Mouse (Mus musculus): ENCODE data around the gene Zp2. TPM values are rescaled to one million over a fixed set of nuclear protein-coding genes. Genes with fewer than 3 reads are reported as not detected.

Gene Zp2
- polyA plus RNA-seq (2015; fragmentation: Nextera tagmentation; extraction: Ambion mirVana): not detected in 2 replicates

GRCm38 (mm10) chr7:120145191-120145590 lies at the start of gene Zp2:
TSS of gene Zp2 (minus strand) at chr7:120145291.
- H3K4me1 ChIP-seq: no peaks in the 10 kb centered on the region
- H3K27me3 ChIP-seq: no peaks in the 10 kb centered on the region
- H3K36me3 ChIP-seq: no peaks in the 10 kb centered on the region
- H3K9ac ChIP-seq: no peak within 1 kb of the TSS
- no peak within 1 kb of the TSS for H3K4me3 ChIP-seq
- H3K9me3 ChIP-seq: no peaks in the 10 kb centered on the region
- ATAC-seq (ENCODE audit: insufficient number of reproducible peaks, insufficient read depth, low FRiP score, low TSS enrichment, low read depth): no peak
- WGBS: 83% methylated on average over 9 of the region's 9 CpGs
- no peak within 1 kb of the TSS for H3K27ac ChIP-seq
- no peak within 1 kb of the TSS for H3K4me2 ChIP-seq

GRCm38 (mm10) chr7:120192816-120193215 lies 47.7 kb upstream of the Zp2 start:
- H3K4me2 ChIP-seq: no peak overlapping the region
- WGBS: 70% methylated on average over 6 of the region's 6 CpGs

GRCm38 (mm10) chr7:120192207-120192606 lies 47.1 kb upstream of the Zp2 start:
- no peak overlapping the region for H3K9ac ChIP-seq
- H3K4me3 ChIP-seq: no peak overlapping the region
- no peak overlapping the region for H3K4me2 ChIP-seq
- H3K36me3 ChIP-seq: no peaks in the 10 kb centered on the region
- peaks cover 18% of the 10 kb centered on the region for H3K4me1 ChIP-seq
- H3K27me3 ChIP-seq: no peaks in the 10 kb centered on the region
- 28% methylated on average over 3 of the region's 3 CpGs for WGBS
- ATAC-seq (ENCODE audit: insufficient number of reproducible peaks, insufficient read depth, low FRiP score, low TSS enrichment, low read depth): no peak
- no peak overlapping the region for H3K27ac ChIP-seq
- no peaks in the 10 kb centered on the region for H3K9me3 ChIP-seq

More at GRCm38 (mm10) chr7:120192816-120193215, 47.7 kb upstream of the Zp2 start:
- Histone ChIP-seq H3K4me1 (peaks cover 18% of the 10 kb centered on the region), H3K36me3 (no peaks in the 10 kb centered on the region), H3K9ac (no peak overlapping the region), H3K27ac (no peak overlapping the region), H3K9me3 (no peaks in the 10 kb centered on the region), H3K27me3 (no peaks in the 10 kb centered on the region), H3K4me3 (no peak overlapping the region)
- ATAC-seq (ENCODE audit: insufficient number of reproducible peaks, insufficient read depth, low FRiP score, low TSS enrichment, low read depth): no peak

GRCm38 (mm10) chr7:120190150-120190665 lies 45.1 kb upstream of the Zp2 start:
- Histone ChIP-seq H3K27me3 (no peaks in the 10 kb centered on the region), H3K4me1 (peaks cover 18% of the 10 kb centered on the region), H3K9me3 (no peaks in the 10 kb centered on the region), H3K4me2 (no peak overlapping the region), H3K27ac (no peak overlapping the region), H3K9ac (no peak overlapping the region), H3K4me3 (no peak overlapping the region), H3K36me3 (no peaks in the 10 kb centered on the region)
- WGBS: 43% methylated on average over 8 of the region's 8 CpGs
- no peak for ATAC-seq (ENCODE audit: insufficient number of reproducible peaks, insufficient read depth, low FRiP score, low TSS enrichment, low read depth)

GRCm38 (mm10) chr7:120189369-120190149 lies 44.5 kb upstream of the Zp2 start:
- WGBS: 56% methylated on average over 8 of the region's 8 CpGs
- H3K36me3 ChIP-seq: no peaks in the 10 kb centered on the region
- peaks cover 18% of the 10 kb centered on the region for H3K4me1 ChIP-seq
- H3K4me3 ChIP-seq: no peak overlapping the region
- H3K27me3 ChIP-seq: no peaks in the 10 kb centered on the region
- H3K9me3 ChIP-seq: no peaks in the 10 kb centered on the region
- no peak overlapping the region for H3K9ac ChIP-seq
- no peak overlapping the region for H3K4me2 ChIP-seq
- no peak overlapping the region for H3K27ac ChIP-seq
- ATAC-seq (ENCODE audit: insufficient number of reproducible peaks, insufficient read depth, low FRiP score, low TSS enrichment, low read depth): no peak

GRCm38 (mm10) chr7:120188946-120189345 lies 43.9 kb upstream of the Zp2 start:
- Histone ChIP-seq H3K27ac (no peak overlapping the region), H3K9ac (no peak overlapping the region), H3K4me2 (no peak overlapping the region), H3K4me3 (no peak overlapping the region), H3K4me1 (peaks cover 18% of the 10 kb centered on the region), H3K36me3 (no peaks in the 10 kb centered on the region), H3K27me3 (no peaks in the 10 kb centered on the region), H3K9me3 (no peaks in the 10 kb centered on the region)
- no peak for ATAC-seq (ENCODE audit: insufficient number of reproducible peaks, insufficient read depth, low FRiP score, low TSS enrichment, low read depth)
- WGBS: 86% methylated on average over 5 of the region's 5 CpGs

- Histone ChIP-seq H3K9me3 (no peaks in the 10 kb centered on the region), H3K27ac (no peak overlapping the region), H3K9ac (no peak overlapping the region), H3K4me1 (peaks cover 10% of the 10 kb centered on the region), H3K4me3 (no peak overlapping the region), H3K27me3 (no peaks in the 10 kb centered on the region), H3K4me2 (no peak overlapping the region), H3K36me3 (no peaks in the 10 kb centered on the region)
- no peak for ATAC-seq (ENCODE audit: insufficient number of reproducible peaks, insufficient read depth, low FRiP score, low TSS enrichment, low read depth)
Measured at GRCm38 (mm10) chr7:120182891-120183290, 37.8 kb upstream of the Zp2 start.

- Histone ChIP-seq H3K36me3 (no peaks in the 10 kb centered on the region), H3K9me3 (no peaks in the 10 kb centered on the region), H3K4me2 (no peak overlapping the region), H3K27me3 (no peaks in the 10 kb centered on the region), H3K27ac (no peak overlapping the region), H3K4me3 (no peak overlapping the region), H3K9ac (no peak overlapping the region), H3K4me1 (peaks cover 10% of the 10 kb centered on the region)
- 94% methylated on average over 4 of the region's 4 CpGs for WGBS
- ATAC-seq (ENCODE audit: insufficient number of reproducible peaks, insufficient read depth, low FRiP score, low TSS enrichment, low read depth): no peak
Measured at GRCm38 (mm10) chr7:120181401-120182230, 36.5 kb upstream of the Zp2 start.

GRCm38 (mm10) chr7:120180547-120180946 lies 35.5 kb upstream of the Zp2 start:
- no peak overlapping the region for H3K4me3 ChIP-seq
- WGBS: 84% methylated on average over 5 of the region's 5 CpGs
- H3K9ac ChIP-seq: no peak overlapping the region
- H3K4me2 ChIP-seq: no peak overlapping the region
- no peaks in the 10 kb centered on the region for H3K9me3 ChIP-seq
- H3K4me1 ChIP-seq: peaks cover 10% of the 10 kb centered on the region
- no peaks in the 10 kb centered on the region for H3K36me3 ChIP-seq
- no peaks in the 10 kb centered on the region for H3K27me3 ChIP-seq
- no peak overlapping the region for H3K27ac ChIP-seq
- no peak for ATAC-seq (ENCODE audit: insufficient number of reproducible peaks, insufficient read depth, low FRiP score, low TSS enrichment, low read depth)

- Histone ChIP-seq H3K4me2 (no peak overlapping the region), H3K9me3 (no peaks in the 10 kb centered on the region), H3K9ac (no peak overlapping the region), H3K36me3 (no peaks in the 10 kb centered on the region), H3K4me1 (peaks cover 10% of the 10 kb centered on the region), H3K27me3 (no peaks in the 10 kb centered on the region), H3K4me3 (no peak overlapping the region), H3K27ac (no peak overlapping the region; the same call in 1 of the 2 replicates)
- ATAC-seq (ENCODE audit: insufficient number of reproducible peaks, insufficient read depth, low FRiP score, low TSS enrichment, low read depth): no peak
- 11% methylated on average over 2 of the region's 2 CpGs for WGBS
Measured at GRCm38 (mm10) chr7:120178935-120179334, 33.8 kb upstream of the Zp2 start.

GRCm38 (mm10) chr7:120177611-120178010 lies 32.5 kb upstream of the Zp2 start:
- ATAC-seq (ENCODE audit: insufficient number of reproducible peaks, insufficient read depth, low FRiP score, low TSS enrichment, low read depth): no peak
- Histone ChIP-seq H3K4me2 (no peak overlapping the region), H3K27ac (no peak overlapping the region), H3K27me3 (no peaks in the 10 kb centered on the region), H3K4me3 (no peak overlapping the region), H3K4me1 (peaks cover 10% of the 10 kb centered on the region), H3K9me3 (no peaks in the 10 kb centered on the region), H3K9ac (no peak overlapping the region), H3K36me3 (no peaks in the 10 kb centered on the region)
- 80% methylated on average over 3 of the region's 3 CpGs for WGBS

All from embryonic facial prominence, embryonic 13.5 days (tissue).